Mouse (Mus musculus): Measurements from ENCODE around the gene Dnajc6.

GRCm38 (mm10) chr4:101496188-101496533 lies 287 bp upstream of the Dnajc6 start:
- TF ChIP-seq CTCF (conservative IDR thresholded peaks at IDR 0.05; ENCODE audit: insufficient read depth, insufficient read length, low read depth, low read length): no peak
- TF ChIP-seq POLR2A (IDR thresholded peaks at IDR 0.05; ENCODE audit: low read depth, low read length): no peak

Data from kidney, adult 2 months (tissue).